Mouse (Mus musculus) monocyte, adult 5-6 weeks (primary cell): ENCODE results near the gene Cisd1. TPM values are rescaled to one million over a fixed set of nuclear protein-coding genes. Genes with fewer than 3 reads are reported as not detected.
A peak's percentile ranks its signal among the peaks of the same experiment; 100 is the strongest.

Experiments
- ATAC-seq: fragments of 153-309, 156-312 bp; replicated peaks from 2 replicates; pipeline ENCODE4 v1.8.0; 2017; ENCODE audit warnings: mild to moderate bottlenecking; ENCODE audit not compliant: low TSS enrichment, insufficient number of reproducible peaks, severe bottlenecking, poor library complexity, low FRiP score
- total RNA-seq: library from RNA; stranded (forward); fragments of 200-1000, 200-491, 200-594 nt; gene quantifications from 3 replicates; pipeline ENCODE4 v1.2.3, GENCODE M21; 2017

Cisd1 gene
- total RNA-seq, 1 experiment from 2014 or later: 7.3 TPM

- no peak for ATAC-seq
Observed at GRCm38 (mm10) chr10:71353850-71354249, 9.1 kb upstream of the Cisd1 start.

- ATAC-seq: no peak
Observed at GRCm38 (mm10) chr10:71351301-71351700, 6.5 kb upstream of the Cisd1 start.

- no peak; the same call in 1 of the 2 replicates for ATAC-seq
Observed at GRCm38 (mm10) chr10:71349290-71349689, 4.5 kb upstream of the Cisd1 start.

GRCm38 (mm10) chr10:71348637-71349280 lies 4.0 kb upstream of the Cisd1 start:
- ATAC-seq: no peak

GRCm38 (mm10) chr10:71347964-71348636 lies 3.3 kb upstream of the Cisd1 start:
- no peak for ATAC-seq

GRCm38 (mm10) chr10:71347509-71347949 lies 2.8 kb upstream of the Cisd1 start, which contains the start of gene Ipmk:
TSS of gene Ipmk (plus strand) at chr10:71347763.
- peak; percentile 82 for ATAC-seq

- no peak for ATAC-seq
Observed at GRCm38 (mm10) chr10:71346722-71347508, 2.2 kb upstream of the Cisd1 start.

GRCm38 (mm10) chr10:71346106-71346505 lies 1.4 kb upstream of the Cisd1 start:
- ATAC-seq: no peak

DNA sequence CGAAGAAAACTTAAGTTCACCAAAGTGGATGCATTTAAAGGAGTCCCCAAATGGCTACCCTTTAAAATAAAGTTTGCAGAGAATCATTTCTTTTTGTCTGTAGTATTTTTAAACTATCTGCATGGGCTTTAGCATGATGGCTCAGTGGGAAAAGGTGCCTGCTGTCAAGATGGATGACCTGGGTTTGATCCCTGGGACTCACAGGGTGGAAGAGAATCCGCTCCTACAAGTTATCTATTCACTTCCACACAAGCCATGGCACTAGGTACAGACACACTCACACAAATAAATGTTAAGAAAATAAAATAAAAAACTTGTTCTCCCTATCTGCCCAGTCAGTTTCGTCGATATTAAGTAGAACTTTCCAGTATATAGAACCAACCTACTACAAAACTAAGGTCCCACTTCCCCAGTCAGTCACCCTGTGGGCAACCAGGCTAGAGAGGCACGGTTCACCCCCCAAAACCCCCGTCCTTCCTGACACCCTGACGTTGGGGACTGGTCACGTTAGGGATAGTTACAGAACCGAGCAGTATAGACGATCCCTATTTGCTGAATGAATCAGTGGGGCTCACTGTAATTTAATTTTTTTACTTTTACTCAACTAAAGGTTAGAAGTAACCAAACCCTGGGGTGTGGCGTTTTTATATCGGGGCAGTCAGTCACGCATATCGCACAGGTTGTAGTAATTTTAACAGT lies 1.0 kb downstream of the Cisd1 start:
- ATAC-seq: no peak

GRCm38 (mm10) chr10:71343130-71343529 lies 1.6 kb downstream of the Cisd1 start:
- ATAC-seq: no peak

DNA sequence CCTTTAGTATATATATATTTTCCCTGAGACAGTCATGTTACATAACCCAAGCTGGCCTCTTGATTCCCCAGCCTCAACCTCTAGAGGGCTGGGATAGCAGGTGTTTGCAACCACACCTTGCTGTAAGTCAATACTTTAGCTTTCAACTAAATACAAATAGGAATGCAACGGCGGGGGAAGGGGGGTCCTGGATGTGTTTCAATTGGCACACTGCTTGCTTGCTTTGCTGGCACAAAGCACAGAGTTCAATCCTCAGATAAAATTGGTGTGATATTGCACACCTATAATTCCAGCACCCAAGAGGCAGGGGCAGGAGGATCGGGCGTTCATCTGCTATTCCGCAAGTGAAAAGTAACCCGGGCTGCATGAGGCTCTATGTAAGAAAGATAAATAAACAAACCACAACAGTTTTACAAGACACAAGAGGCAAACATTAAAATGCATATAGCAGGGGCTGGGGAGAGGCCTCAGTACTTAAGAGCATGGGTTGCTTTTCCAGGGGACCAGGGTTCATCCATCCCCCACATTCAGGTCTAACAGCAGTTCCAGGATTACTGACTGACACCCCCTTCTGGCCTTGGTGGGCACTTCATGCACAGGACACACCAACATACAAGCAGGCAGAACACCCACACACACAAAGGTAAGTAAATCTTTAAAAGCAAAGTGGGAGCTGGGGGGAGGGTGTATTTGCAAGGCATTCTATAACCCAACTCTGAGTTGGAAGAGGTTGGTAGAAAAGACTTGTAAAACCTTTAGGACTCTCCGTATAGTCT lies 2.5 kb downstream of the Cisd1 start:
- ATAC-seq: no peak

GRCm38 (mm10) chr10:71341290-71341689 lies 3.5 kb downstream of the Cisd1 start:
- ATAC-seq: no peak

DNA sequence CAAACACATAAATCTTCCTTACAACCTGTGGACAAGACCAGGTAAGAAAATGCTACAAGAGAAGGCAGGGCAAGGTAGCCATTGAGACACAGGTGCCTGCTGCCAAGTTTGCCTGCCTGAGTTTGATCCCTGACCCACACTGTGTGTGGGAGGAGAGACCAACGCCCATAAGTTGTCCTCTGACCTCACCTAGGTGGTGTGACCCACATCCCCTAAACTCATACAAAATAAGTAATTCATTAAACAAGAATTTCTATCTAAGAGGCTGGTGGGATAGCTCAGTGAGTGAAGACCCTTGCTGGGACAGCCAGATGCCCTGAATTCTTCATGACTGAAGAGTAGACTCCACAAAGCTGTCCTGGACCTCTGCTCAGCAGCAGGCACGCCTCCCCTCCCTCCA lies 4.6 kb downstream of the Cisd1 start:
- no peak for ATAC-seq

DNA sequence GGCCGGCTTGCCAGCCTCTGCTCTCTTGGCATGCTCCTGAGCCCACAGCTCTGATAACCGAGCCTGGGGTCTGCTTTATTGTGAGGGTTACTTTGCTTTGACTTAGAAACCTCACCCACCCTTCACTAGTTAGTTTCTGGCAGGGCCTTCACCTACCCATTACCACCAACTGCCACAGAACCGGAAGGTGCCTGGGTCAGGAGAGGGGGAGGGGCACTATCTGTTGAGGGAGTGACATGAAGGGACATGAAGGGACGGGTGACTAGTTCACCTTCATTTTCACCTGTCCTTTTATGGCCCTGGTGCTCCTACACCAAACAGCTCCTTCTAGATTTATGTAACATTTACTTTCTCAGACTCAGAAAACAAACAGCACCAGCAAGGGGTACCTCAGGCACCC lies 5.3 kb downstream of the Cisd1 start:
- ATAC-seq: no peak

DNA sequence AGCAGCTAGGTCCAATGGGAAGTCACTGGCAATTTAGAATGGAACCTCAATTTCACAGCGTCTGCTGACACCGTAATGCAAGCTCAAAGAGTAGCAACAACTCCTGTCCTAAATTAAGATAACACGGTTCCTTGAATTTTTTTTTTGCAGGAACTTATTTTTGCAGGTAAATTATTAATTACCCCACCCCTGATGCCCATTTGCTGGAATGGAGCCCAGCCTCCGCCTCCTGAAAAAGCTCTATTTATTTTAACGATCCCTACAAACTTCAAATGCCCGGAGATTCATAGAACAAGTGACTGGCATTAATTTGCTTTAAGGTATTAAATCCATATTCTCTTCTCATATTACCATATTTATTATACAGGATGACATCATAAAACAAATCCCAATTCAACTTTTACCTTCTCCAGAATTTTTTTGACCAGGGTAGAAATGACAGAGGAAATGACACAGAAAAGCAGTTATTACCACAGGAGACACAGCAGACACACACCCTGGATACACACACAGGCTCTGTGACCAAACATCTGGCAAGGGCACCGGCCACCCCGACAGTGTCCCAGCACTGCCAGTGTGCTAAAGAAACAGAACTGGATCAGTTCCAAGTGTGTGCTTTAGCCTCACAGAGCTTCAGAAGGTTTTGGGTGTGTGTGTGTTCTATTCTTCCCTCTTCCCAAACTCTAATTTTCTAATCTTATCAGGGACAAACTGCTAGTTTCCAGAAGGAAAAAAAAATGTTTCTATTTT lies 6.4 kb downstream of the Cisd1 start:
- no peak for ATAC-seq

GRCm38 (mm10) chr10:71337733-71338132 lies 7.0 kb downstream of the Cisd1 start:
- no peak for ATAC-seq

GRCm38 (mm10) chr10:71332859-71333258 lies 11.9 kb downstream of the Cisd1 start:
- no peak for ATAC-seq

DNA sequence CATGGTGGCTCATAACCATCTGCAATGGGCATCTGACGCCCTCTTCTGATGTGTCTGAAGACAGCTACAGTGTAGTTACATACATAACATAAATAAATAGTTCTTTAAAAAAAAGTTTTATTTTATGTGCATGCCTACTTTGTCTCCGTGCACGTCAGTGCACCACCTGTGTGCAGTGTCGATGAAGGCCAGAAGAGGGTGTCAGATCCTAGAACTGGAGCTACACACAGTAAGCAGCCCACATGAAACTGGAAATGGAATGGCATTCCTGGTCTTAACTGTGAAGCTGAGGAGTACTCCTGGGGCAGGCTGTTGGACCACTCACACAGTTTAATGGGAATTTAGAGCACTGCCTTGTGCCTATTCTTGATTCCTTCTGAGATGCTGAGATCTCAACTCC lies 12.4 kb downstream of the Cisd1 start:
- ATAC-seq: no peak
